Mouse (Mus musculus): ENCODE measurements around the gene Nos1ap.

GRCm38 (mm10) chr1:170580485-170581110 is 9.1 kb downstream of the Nos1ap start:
- TF ChIP-seq CTCF (IDR thresholded peaks at IDR 0.05; ENCODE audit: low read depth) = no peak
- TF ChIP-seq EP300 (optimal IDR thresholded peaks at IDR 0.05) = no peak
